Mouse (Mus musculus): Measurements from ENCODE around the gene Krt13.

GRCm38 (mm10) chr11:100112935-100113741 lies 8.2 kb downstream of the Krt13 start:
- TF ChIP-seq POLR2A (IDR thresholded peaks at IDR 0.05; ENCODE audit: borderline replicate concordance, extremely low read depth, low read depth, low read length) (no peak), CTCF (IDR thresholded peaks at IDR 0.05; ENCODE audit: insufficient read depth, low read length) (no peak)

All from lung, adult 2 months (tissue).